Mouse (Mus musculus) stomach, embryonic 15.5 days (tissue): ENCODE results near the gene Pde1a. TPM values are rescaled to one million over a fixed set of nuclear protein-coding genes. Genes with fewer than 3 reads are reported as not detected.

Source experiments
- ATAC-seq: fragments of 200-750 bp; cut with Nextera tagmentation; 2 replicates; pipeline ENCODE4 v1.8.0; 2017; ENCODE audit warnings: low read depth, moderate number of reproducible peaks, moderate TSS enrichment; ENCODE audit not compliant: insufficient read depth, low FRiP score
- H3K27ac ChIP-seq: fragments of 300-500 bp; sonication (generic); 2 replicates; pipeline ENCODE4 v1.5.1; 2015; ENCODE audit warnings: mild to moderate bottlenecking, inconsistent platforms
- H3K27me3 ChIP-seq: fragments of 300-500 bp; sonication (generic); replicated peaks from 2 replicates; pipeline ENCODE4 v1.6.1; 2015; ENCODE audit warnings: inconsistent platforms
- H3K36me3 ChIP-seq: fragments of 300-500 bp; sonication (generic); 2 replicates; pipeline ENCODE4 v1.6.1; 2015; ENCODE audit warnings: inconsistent platforms
- H3K4me1 ChIP-seq: fragments of 300-500 bp; sonication (generic); 2 replicates; pipeline ENCODE4 v1.6.1; 2015; ENCODE audit warnings: inconsistent platforms
- H3K4me2 ChIP-seq: fragments of 300-500 bp; sonication (generic); 2 replicates; pipeline ENCODE4 v1.6.1; 2015; ENCODE audit warnings: mild to moderate bottlenecking, inconsistent platforms
- H3K4me3 ChIP-seq: fragments of 300-500 bp; sonication (generic); replicated peaks from 2 replicates; pipeline ENCODE4 v1.5.1; 2015; ENCODE audit warnings: inconsistent platforms
- H3K9ac ChIP-seq: fragments of 300-500 bp; sonication (generic); 2 replicates; pipeline ENCODE4 v1.6.1; 2015; ENCODE audit warnings: inconsistent platforms
- H3K9me3 ChIP-seq: fragments of 300-500 bp; sonication (generic); 2 replicates; pipeline ENCODE4 v1.6.1; 2016; ENCODE audit warnings: inconsistent platforms
- WGBS: fragments of 180-500 bp; shearing (Covaris S2); methylation state at CpG from one replicate; pipeline ENCODE4 v1.1.7; 2015; 5-methylcytosine and 5-hydroxymethylcytosine counted together
- polyA plus RNA-seq: library from polyadenylated mRNA; unstranded; fragments of >200 nt; fragmentation: Nextera tagmentation; extraction: Ambion mirVana; gene quantifications from 2 replicates; pipeline ENCODE4 v1.2.1, GENCODE M21; 2015

Pde1a gene
- polyA plus RNA-seq, 1 experiment from 2014 or later: 40.8 TPM

DNA sequence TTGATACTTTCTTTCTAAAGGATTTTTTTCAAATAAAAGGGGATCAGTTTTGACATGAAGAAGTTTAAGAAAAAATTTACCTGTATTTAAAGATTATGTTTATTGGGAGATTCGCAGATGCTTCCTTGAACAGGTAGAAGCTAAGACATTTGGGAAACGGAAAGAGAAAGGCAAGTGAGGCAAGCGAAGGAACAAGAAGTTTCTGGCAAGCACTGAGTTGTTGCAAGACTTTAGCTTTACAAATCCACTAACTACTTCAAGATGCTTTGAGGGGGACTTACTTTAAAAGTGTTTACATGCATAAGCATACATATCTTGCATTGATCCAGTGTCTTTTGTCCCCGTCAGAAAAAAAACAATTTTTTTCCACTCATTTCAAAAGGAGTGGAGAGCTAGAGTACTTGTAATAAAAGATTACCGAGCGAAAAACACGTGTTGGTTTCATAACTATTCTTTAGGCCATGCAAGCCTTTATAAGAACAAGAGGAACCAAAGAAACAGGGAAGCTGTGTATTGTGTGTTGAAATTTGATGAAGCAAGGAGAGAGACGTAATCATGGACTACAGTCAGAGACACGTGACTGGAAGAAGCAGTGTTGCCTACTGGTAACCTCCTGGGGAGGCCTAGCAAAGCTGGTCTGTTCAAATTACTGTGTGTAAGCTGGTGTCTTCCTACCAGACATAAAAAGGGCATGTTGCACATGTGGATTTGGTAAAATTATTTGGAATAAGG lies 49.0 kb downstream of the Pde1a start:
- no peaks in the 10 kb centered on the region for H3K27me3 ChIP-seq
- H3K9ac ChIP-seq: no peak overlapping the region
- no peaks in the 10 kb centered on the region for H3K9me3 ChIP-seq
- WGBS: 85% methylated on average over 9 of the region's 9 CpGs
- H3K4me2 ChIP-seq: no peak overlapping the region
- no peak for ATAC-seq
- no peaks in the 10 kb centered on the region for H3K4me1 ChIP-seq
- H3K4me3 ChIP-seq: no peak overlapping the region
- no peak overlapping the region for H3K27ac ChIP-seq
- H3K36me3 ChIP-seq: no peaks in the 10 kb centered on the region

- Histone ChIP-seq H3K4me3 (no peak overlapping the region), H3K27ac (no peak overlapping the region), H3K9me3 (no peaks in the 10 kb centered on the region), H3K4me1 (no peaks in the 10 kb centered on the region), H3K27me3 (no peaks in the 10 kb centered on the region), H3K4me2 (no peak overlapping the region), H3K36me3 (no peaks in the 10 kb centered on the region), H3K9ac (no peak overlapping the region)
- 83% methylated on average over 4 of the region's 4 CpGs for WGBS
- no peak for ATAC-seq
Measured at GRCm38 (mm10) chr2:80079618-80080017, 49.6 kb downstream of the Pde1a start.

- Histone ChIP-seq H3K36me3 (no peaks in the 10 kb centered on the region), H3K9me3 (no peaks in the 10 kb centered on the region), H3K4me1 (no peaks in the 10 kb centered on the region), H3K4me3 (no peak overlapping the region), H3K27me3 (no peaks in the 10 kb centered on the region), H3K9ac (no peak overlapping the region), H3K4me2 (no peak overlapping the region), H3K27ac (no peak overlapping the region)
- ATAC-seq: no peak
- 75% methylated on average over 4 of the region's 4 CpGs for WGBS
Measured at GRCm38 (mm10) chr2:80076323-80076722, 52.9 kb downstream of the Pde1a start.

- no peaks in the 10 kb centered on the region for H3K27me3 ChIP-seq
- H3K4me1 ChIP-seq: no peaks in the 10 kb centered on the region
- H3K27ac ChIP-seq: no peak overlapping the region
- no peak for ATAC-seq
- WGBS: 86% methylated on average over 2 of the region's 2 CpGs
- no peaks in the 10 kb centered on the region for H3K9me3 ChIP-seq
- no peak overlapping the region for H3K4me3 ChIP-seq
- H3K36me3 ChIP-seq: no peaks in the 10 kb centered on the region
- no peak overlapping the region for H3K4me2 ChIP-seq
- H3K9ac ChIP-seq: no peak overlapping the region
Measured at GRCm38 (mm10) chr2:80074531-80074930, 54.7 kb downstream of the Pde1a start.

DNA sequence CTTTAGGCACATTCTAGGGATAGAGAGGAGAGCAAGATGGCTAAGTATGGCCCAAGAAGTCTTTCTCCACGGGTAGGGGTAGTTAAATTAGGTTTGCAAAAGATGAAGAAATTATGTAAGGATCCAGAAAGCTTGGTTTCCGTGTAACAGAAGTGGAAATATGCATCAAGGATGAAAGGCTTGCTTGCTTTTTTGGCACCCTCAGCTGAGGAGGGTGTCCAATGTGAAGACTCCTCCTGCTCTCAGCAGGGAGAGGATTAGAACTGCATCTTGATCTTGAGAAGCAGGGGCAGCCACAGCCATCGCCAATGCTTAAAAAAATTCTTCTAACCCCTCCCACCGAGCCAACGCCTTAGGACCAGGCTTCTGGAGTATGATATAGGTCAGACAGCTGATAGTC lies 55.2 kb downstream of the Pde1a start:
- 47% methylated on average over 5 of the region's 5 CpGs for WGBS
- H3K4me2 ChIP-seq: no peak overlapping the region
- H3K9ac ChIP-seq: no peak overlapping the region
- no peaks in the 10 kb centered on the region for H3K36me3 ChIP-seq
- no peaks in the 10 kb centered on the region for H3K27me3 ChIP-seq
- no peaks in the 10 kb centered on the region for H3K9me3 ChIP-seq
- no peak overlapping the region for H3K27ac ChIP-seq
- ATAC-seq: no peak
- no peaks in the 10 kb centered on the region for H3K4me1 ChIP-seq
- no peak overlapping the region for H3K4me3 ChIP-seq

GRCm38 (mm10) chr2:80073426-80073825 lies 55.8 kb downstream of the Pde1a start:
- WGBS: 85% methylated on average over 2 of the region's 2 CpGs
- H3K4me2 ChIP-seq: no peak overlapping the region
- H3K36me3 ChIP-seq: no peaks in the 10 kb centered on the region
- H3K27me3 ChIP-seq: no peaks in the 10 kb centered on the region
- no peak for ATAC-seq
- H3K9ac ChIP-seq: no peak overlapping the region
- H3K4me3 ChIP-seq: no peak overlapping the region
- no peaks in the 10 kb centered on the region for H3K4me1 ChIP-seq
- no peaks in the 10 kb centered on the region for H3K9me3 ChIP-seq
- H3K27ac ChIP-seq: no peak overlapping the region

DNA sequence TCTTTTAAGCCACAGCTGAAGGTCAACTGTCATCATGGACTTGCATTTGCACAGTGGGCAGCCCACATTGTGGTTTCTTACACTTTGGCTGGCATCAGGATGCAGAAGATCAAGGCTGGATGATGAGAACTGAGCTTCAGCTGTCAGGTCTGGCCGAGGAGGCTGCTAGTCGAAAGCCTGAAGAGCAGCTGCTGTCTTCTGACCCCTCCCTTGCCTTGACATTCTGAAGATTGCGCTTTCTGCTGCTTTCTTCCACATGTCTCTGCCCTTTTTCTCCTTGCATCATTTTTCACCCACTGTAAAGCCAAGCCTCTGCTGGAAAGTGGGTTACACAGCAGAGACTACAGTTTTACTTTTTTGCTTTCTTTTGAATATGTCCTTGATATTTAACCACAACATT lies 59.5 kb downstream of the Pde1a start:
- Histone ChIP-seq H3K4me2 (no peak overlapping the region), H3K9ac (no peak overlapping the region), H3K27ac (no peak overlapping the region), H3K4me1 (no peaks in the 10 kb centered on the region), H3K36me3 (no peaks in the 10 kb centered on the region), H3K27me3 (no peaks in the 10 kb centered on the region), H3K9me3 (no peaks in the 10 kb centered on the region), H3K4me3 (no peak overlapping the region)
- WGBS: 41% methylated on average over 3 of the region's 3 CpGs
- no peak for ATAC-seq

DNA sequence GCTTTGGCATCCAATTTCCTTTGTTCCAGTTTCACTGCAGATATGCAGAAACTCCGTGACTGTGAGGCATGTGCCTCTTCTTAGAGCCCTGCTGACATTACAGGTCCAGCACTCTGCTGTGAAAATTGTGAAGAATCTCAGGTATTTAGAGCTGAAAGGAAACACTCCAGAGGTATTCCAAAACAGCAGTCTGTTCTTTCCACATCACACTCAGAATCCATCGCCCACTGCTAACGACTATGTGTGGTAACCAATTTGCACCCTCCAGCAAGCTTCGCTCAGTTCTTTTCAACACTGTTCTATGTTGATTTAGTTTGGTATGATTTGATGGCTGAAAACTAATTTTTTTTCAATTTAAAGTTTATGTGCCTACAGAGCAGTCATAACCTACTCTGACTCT lies 62.8 kb downstream of the Pde1a start:
- no peak overlapping the region for H3K4me3 ChIP-seq
- ATAC-seq: no peak
- 65% methylated on average over 4 of the region's 4 CpGs for WGBS
- H3K27ac ChIP-seq: no peak overlapping the region
- no peak overlapping the region for H3K4me2 ChIP-seq
- H3K4me1 ChIP-seq: no peaks in the 10 kb centered on the region
- H3K27me3 ChIP-seq: no peaks in the 10 kb centered on the region
- H3K9ac ChIP-seq: no peak overlapping the region
- no peaks in the 10 kb centered on the region for H3K36me3 ChIP-seq
- no peaks in the 10 kb centered on the region for H3K9me3 ChIP-seq

DNA sequence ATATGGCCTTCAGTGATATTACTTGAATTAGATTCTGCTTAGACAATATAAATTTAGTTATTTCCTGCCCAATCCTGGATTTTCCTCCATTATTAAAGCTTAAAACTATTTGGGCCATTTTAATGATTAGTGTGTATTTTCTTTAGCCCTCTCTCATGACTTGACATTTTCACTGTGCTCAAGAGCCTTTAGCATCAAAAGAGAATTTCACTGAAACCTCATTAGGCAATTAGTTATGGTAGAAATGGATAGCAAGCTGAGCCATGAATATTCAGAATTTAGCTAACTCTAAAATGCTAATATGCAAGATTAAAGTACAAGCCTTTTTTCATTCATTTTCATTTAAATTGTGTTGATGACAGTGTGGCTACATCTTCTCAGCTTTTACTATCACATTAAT lies 73.2 kb downstream of the Pde1a start:
- H3K9me3 ChIP-seq: no peaks in the 10 kb centered on the region
- no peak overlapping the region for H3K4me2 ChIP-seq
- no peaks in the 10 kb centered on the region for H3K4me1 ChIP-seq
- H3K36me3 ChIP-seq: no peaks in the 10 kb centered on the region
- ATAC-seq: no peak
- H3K9ac ChIP-seq: no peak overlapping the region
- no peak overlapping the region for H3K27ac ChIP-seq
- no peak overlapping the region for H3K4me3 ChIP-seq
- H3K27me3 ChIP-seq: no peaks in the 10 kb centered on the region

DNA sequence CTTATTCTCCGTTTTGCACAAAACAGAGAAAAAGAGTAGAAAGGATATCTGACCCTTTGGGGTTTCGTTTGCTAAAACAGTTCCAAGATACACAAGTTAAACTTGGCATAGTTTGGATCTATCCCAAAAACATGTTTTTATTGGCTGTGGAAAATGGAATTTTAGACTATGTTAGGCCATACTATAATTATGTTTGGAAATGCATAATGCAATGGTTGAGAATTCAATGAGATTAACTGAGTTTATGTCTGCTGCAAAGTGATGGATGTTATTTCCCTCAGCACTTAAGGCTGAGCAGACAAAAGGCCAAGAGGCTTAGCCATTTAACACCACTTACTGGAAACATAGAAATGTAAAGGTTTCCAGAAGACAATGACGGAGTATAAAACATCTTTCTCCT lies 75.2 kb downstream of the Pde1a start:
- ATAC-seq: peak; percentile 65; the same call in 1 of the 2 replicates
- H3K4me1 ChIP-seq: no peaks in the 10 kb centered on the region
- H3K27me3 ChIP-seq: no peaks in the 10 kb centered on the region
- no peaks in the 10 kb centered on the region for H3K9me3 ChIP-seq
- no peak overlapping the region for H3K9ac ChIP-seq
- peak overlapping the region; percentile 54; the same call in 1 of the 2 replicates for H3K27ac ChIP-seq
- 27% methylated on average over 3 of the region's 3 CpGs for WGBS
- no peak overlapping the region for H3K4me3 ChIP-seq
- H3K36me3 ChIP-seq: no peaks in the 10 kb centered on the region
- H3K4me2 ChIP-seq: no peak overlapping the region

GRCm38 (mm10) chr2:80046751-80047513 lies 82.3 kb downstream of the Pde1a start:
- 71% methylated on average over 4 of the region's 4 CpGs for WGBS
- Histone ChIP-seq H3K4me3 (no peak overlapping the region), H3K9me3 (no peaks in the 10 kb centered on the region), H3K36me3 (no peaks in the 10 kb centered on the region), H3K9ac (no peak overlapping the region), H3K4me1 (no peaks in the 10 kb centered on the region), H3K27ac (no peak overlapping the region), H3K4me2 (no peak overlapping the region), H3K27me3 (no peaks in the 10 kb centered on the region)
- ATAC-seq: no peak

- Histone ChIP-seq H3K27ac (peak overlapping the region; percentile 86), H3K4me2 (peak overlapping the region; percentile 45), H3K9ac (no peak overlapping the region; the same call in 1 of the 2 replicates), H3K36me3 (no peaks in the 10 kb centered on the region), H3K4me3 (peak overlapping the region; percentile 45), H3K4me1 (no peaks in the 10 kb centered on the region), H3K9me3 (no peaks in the 10 kb centered on the region), H3K27me3 (no peaks in the 10 kb centered on the region)
- whole genome bisulfite sequencing: 26% methylated on average over 10 of the region's 10 CpGs
- ATAC-seq: peak; percentile 87
Measured at GRCm38 (mm10) chr2:80038642-80039445, 90.4 kb downstream of the Pde1a start.
